In genomic region chr8:104701900-104702299, GRCm38 (mm10) we compare ENCODE assay signal across 21 mouse cellular contexts. TPM values are rescaled to one million over a fixed set of nuclear protein-coding genes. Genes with fewer than 3 reads are reported as not detected.
"Had no signal": no experiment of that assay in that cellular context is flagged by ENCODE, and none has a peak within 500 bp of the region (broad histone marks: within the 10 kb centered on the region; RNA-seq: fewer than 3 reads in every experiment).

No protein-coding gene starts in this region.

- H3K27ac ChIP-seq: neural tube, embryonic 12.5 days; neural tube, embryonic 13.5 days; neural tube, embryonic 15.5 days; stomach, embryonic 15.5 days had no signal

- H3K9me3 ChIP-seq: neural tube, embryonic 12.5 days; neural tube, embryonic 13.5 days; neural tube, embryonic 15.5 days; stomach, embryonic 15.5 days had no signal

- H3K4me2 ChIP-seq: neural tube, embryonic 12.5 days; neural tube, embryonic 13.5 days; neural tube, embryonic 15.5 days; stomach, embryonic 15.5 days had no signal

- H3K9ac ChIP-seq: neural tube, embryonic 12.5 days; neural tube, embryonic 13.5 days; neural tube, embryonic 15.5 days; stomach, embryonic 15.5 days had no signal

- H3K4me1 ChIP-seq: neural tube, embryonic 12.5 days; neural tube, embryonic 13.5 days; neural tube, embryonic 15.5 days; stomach, embryonic 15.5 days had no signal

- H3K4me3 ChIP-seq: neural tube, embryonic 12.5 days; neural tube, embryonic 13.5 days; neural tube, embryonic 15.5 days; stomach, embryonic 15.5 days had no signal

- DNase-seq: retina, postnatal 1 day; right cerebral cortex, adult 18-20 months; right cerebral cortex, postnatal 14 days; right cerebral cortex, postnatal 25 days; right cerebral cortex, postnatal 4 days; spleen, adult 18-20 months; thymus, adult 18-20 months; thymus, adult 2 months; thymus, postnatal 14 days; thymus, postnatal 25 days; thymus, postnatal 36 days; thymus, postnatal 4 days had no signal

- H3K27me3 ChIP-seq: neural tube, embryonic 12.5 days; neural tube, embryonic 13.5 days; neural tube, embryonic 15.5 days; stomach, embryonic 15.5 days had no signal

- H3K36me3 ChIP-seq: neural tube, embryonic 12.5 days; neural tube, embryonic 13.5 days; neural tube, embryonic 15.5 days; stomach, embryonic 15.5 days had no signal

RNA-seq across cellular contexts. Expression of gene Ces2a, which starts 31.9 kb away (rescaled TPM):
- total RNA-seq: neutrophil, adult 5-6 weeks had no signal
- polyA plus RNA-seq: neural tube, embryonic 12.5 days; neural tube, embryonic 13.5 days; neural tube, embryonic 14.5 days; spleen, adult 2 months; stomach, embryonic 14.5 days; testis, adult 2 months had no signal
